Mouse (Mus musculus) cerebellum, postnatal 25 days (tissue): Measurements from ENCODE around the gene Wdr18.
A peak's percentile ranks its signal among the peaks of the same experiment; 100 is the strongest.

Source experiments
- DNase-seq, 2 experiments: peaks; one replicate each; pipeline ENCODE4 v3.0.0; 2021; ENCODE audit warnings: mixed read lengths in 2 of 2

Gene Wdr18

GRCm38 (mm10) chr10:79959847-79960601 is at the start of gene Wdr18:
TSS of gene Wdr18 (plus strand) at chr10:79960152.
- DNase-seq: peak; percentile 100

GRCm38 (mm10) chr10:79910556-79910955 is 49.4 kb upstream of the Wdr18 start, which contains the start of gene Gm26602:
TSS of gene Gm26602 (plus strand) at chr10:79910856.
- no peak for DNase-seq

- no peak for DNase-seq
Measured at GRCm38 (mm10) chr10:79912412-79912811, 47.5 kb upstream of the Wdr18 start.

GRCm38 (mm10) chr10:79914131-79914947 is 45.6 kb upstream of the Wdr18 start:
- DNase-seq: no peak

- DNase-seq: no peak
Measured at GRCm38 (mm10) chr10:79914948-79915596, 44.9 kb upstream of the Wdr18 start.

GRCm38 (mm10) chr10:79916081-79916480 is 43.9 kb upstream of the Wdr18 start:
- peak in 1 of 2 experiments; percentile 40 for DNase-seq

- DNase-seq: peak; percentile 89 to 93
Measured at GRCm38 (mm10) chr10:79916808-79917531, 43.0 kb upstream of the Wdr18 start, which contains the start of gene Kiss1r. TSS of gene Kiss1r (plus strand) at chr10:79916971.

GRCm38 (mm10) chr10:79917532-79918100 is 42.3 kb upstream of the Wdr18 start:
- no peak for DNase-seq

- peak in 1 of 2 experiments; percentile 18 for DNase-seq
Measured at GRCm38 (mm10) chr10:79918231-79919078, 41.5 kb upstream of the Wdr18 start.

- no peak for DNase-seq
Measured at GRCm38 (mm10) chr10:79919251-79919849, 40.6 kb upstream of the Wdr18 start.

- DNase-seq: peak in 1 of 2 experiments; percentile 14
Measured at GRCm38 (mm10) chr10:79920056-79920890, 39.7 kb upstream of the Wdr18 start.

- DNase-seq: peak in 1 of 2 experiments; percentile 35
Measured at GRCm38 (mm10) chr10:79920958-79921535, 38.9 kb upstream of the Wdr18 start, which contains the start of gene R3hdm4. TSS of gene R3hdm4 (minus strand) at chr10:79921208.

- DNase-seq: peak; percentile 50 to 52
Measured at GRCm38 (mm10) chr10:79921572-79921971, 38.4 kb upstream of the Wdr18 start.

- peak; percentile 97 for DNase-seq
Measured at GRCm38 (mm10) chr10:79924998-79925784, 34.8 kb upstream of the Wdr18 start.

- no peak for DNase-seq
Measured at GRCm38 (mm10) chr10:79925785-79926490, 34.0 kb upstream of the Wdr18 start.

- peak; percentile 91 to 95 for DNase-seq
Measured at GRCm38 (mm10) chr10:79926491-79927323, 33.2 kb upstream of the Wdr18 start, which contains the start of gene Arid3a. TSS of gene Arid3a (plus strand) at chr10:79927043.
